Mouse (Mus musculus): ENCODE results near the gene Pex26.

GRCm38 (mm10) chr6:121220181-121220580 lies 36.7 kb downstream of the Pex26 start:
- TF ChIP-seq GATA1 (IDR thresholded peaks at IDR 0.05; ENCODE audit: low read length), result no peak
- TF ChIP-seq TAL1 (IDR thresholded peaks at IDR 0.05; ENCODE audit: low read length), result no peak

Measured in erythroblast, embryonic 14.5 days (primary cell).